Mouse (Mus musculus) hematopoietic stem cell, adult 5-6 weeks (primary cell): ENCODE data around the gene 4632433K11Rik. TPM values are rescaled to one million over a fixed set of nuclear protein-coding genes. Genes with fewer than 3 reads are reported as not detected.
"Not testable (repeated sequence)": the region's sequence is repeated elsewhere in the genome, so short reads cannot be mapped to it uniquely, and the experiment has no call there.

Experiments
- ATAC-seq, 2 experiments: fragments of 125-278 bp in 1 of 2; replicated peaks in 1 of 2; 2 replicates each; pipeline ENCODE4 v1.8.0; 2016 to 2017; ENCODE audit warnings: inconsistent platforms in 2 of 2, mild to moderate bottlenecking in 2 of 2, moderate number of reproducible peaks in 2 of 2, low read depth in 1 of 2, moderate TSS enrichment in 1 of 2; ENCODE audit not compliant: low FRiP score in 2 of 2, poor library complexity in 2 of 2, severe bottlenecking in 2 of 2, insufficient read depth in 1 of 2, low TSS enrichment in 1 of 2
- total RNA-seq: library from RNA; stranded (forward); fragments of 172-1452, 232-1000 nt; gene quantifications from 2 replicates; pipeline ENCODE4 v1.2.3, GENCODE M21; 2017

The 4632433K11Rik gene
- total RNA-seq, 1 experiment from 2014 or later = not detected

DNA sequence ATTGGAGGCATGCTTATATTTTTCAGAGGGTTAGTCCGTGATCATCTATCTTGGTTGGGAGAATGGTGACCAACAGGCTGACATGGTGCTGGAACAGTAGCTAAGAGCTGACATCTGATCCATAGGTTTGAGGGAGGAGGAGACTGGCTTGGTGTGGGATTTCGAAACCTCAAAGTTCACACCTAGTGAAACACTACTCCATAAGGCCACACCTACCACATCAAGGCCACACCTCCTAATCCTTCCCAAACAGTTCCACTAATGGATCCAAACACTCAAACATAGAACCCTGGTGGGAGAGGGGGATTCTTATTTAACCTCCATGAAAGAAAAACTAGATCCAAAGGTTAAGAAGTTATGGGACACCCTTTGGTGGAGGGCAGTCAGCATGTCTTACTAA lies 17.0 kb upstream of the 4632433K11Rik start:
- ATAC-seq = no peak

DNA sequence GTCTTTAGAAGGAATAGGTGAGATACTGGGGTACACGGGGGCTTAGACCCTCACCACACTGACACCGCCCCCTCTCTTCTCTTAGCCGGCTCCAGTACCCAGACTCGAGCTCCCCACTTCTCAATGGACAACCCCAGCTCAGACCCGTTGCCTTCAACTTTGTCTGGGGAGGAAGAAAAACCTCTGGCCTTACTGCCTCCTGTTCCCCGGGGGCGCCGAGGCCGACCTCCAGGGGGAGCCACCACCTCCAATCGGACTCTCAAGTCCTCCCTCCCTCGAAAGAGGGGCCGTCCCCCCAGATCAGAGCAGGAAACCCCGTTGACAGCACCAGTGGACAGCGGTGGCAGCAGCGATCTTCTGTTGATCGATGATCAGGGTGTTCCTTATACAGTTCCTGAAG lies 16.6 kb upstream of the 4632433K11Rik start:
- ATAC-seq = no peak

- ATAC-seq = no peak
Measured at GRCm38 (mm10) chr7:5017931-5018330, 16.0 kb upstream of the 4632433K11Rik start.

GRCm38 (mm10) chr7:5019576-5019975 lies 14.3 kb upstream of the 4632433K11Rik start:
- ATAC-seq = not testable (repeated sequence)

DNA sequence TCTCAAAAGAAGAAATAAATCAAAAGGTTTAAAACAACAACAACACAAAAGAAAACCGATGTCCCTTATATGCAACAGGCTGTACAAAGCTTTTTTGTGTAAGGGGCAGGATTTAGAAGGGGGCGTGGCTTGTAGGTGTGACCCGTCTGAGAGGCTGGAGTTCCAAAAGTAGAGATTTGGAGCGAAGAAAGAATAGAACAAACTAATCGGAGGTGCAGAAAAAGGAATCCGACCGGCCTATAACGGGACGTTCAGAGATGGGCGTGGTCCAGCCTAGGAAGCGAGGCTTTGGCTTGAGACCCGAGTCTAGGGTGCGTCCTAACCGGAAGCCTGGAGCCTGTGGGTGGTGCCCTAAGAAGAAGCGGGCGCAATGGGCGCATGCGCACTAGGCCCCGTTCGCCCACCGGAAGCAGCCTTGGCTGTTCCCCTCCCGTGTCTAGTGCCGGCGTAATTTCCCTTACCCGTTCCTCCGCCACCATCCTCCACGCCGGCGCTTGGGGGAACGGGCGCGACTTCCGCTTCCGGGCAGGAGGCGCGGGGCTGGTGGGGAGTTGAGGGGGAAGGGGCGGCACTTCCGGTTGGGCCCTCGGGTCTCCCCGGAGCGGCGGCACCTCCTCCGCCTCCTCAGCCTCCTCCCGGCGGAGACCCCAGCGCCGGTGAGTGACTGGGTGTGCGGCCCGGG lies 13.8 kb upstream of the 4632433K11Rik start, which contains the start of the genes Zfp865 and Ccdc106:
Gene Zfp865 (plus strand): TSS at position 377 of the 682 bp plus-strand sequence.
Gene Ccdc106 (plus strand): TSS at position 554 of the 682 bp plus-strand sequence.
- peak; percentile 87 to 88 for ATAC-seq

DNA sequence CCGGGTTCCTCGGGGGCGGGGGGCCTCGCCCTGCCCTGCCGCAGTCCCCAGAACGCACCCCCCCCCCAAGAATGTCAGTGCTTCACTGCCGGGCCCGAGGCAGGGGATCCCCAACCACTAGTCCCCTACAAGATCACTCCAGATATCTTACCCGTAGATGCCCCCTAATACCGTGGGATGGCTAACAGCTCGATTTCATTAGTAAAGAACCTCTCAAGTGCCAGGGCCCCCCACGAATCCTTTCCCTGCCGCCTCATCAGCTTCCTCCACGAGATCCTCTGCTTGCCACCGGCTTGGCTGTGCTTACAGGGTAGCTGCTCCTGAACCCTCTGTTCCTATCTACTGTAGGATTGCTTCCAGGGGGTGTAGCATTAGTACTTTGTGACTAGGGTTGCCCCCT lies 13.2 kb upstream of the 4632433K11Rik start:
- ATAC-seq = no peak

DNA sequence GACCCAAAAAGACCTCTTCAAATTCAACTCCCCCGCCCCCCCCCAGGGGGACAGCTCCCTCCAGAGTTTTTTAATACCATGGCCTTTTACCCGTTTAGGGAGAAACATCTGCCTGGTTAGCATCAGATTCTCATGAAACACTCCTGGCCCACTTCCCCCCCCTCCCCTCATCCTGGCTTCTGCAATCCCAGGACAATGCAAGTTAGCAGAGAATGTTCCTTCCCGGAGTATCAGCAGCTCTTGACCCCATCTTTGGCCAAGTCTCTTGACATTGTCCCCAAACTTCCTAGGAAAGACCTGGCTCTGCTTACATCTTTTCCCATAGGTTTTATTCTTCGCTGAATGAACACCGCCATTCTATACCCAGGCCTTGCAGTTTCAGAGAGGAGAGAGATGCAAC lies 12.7 kb upstream of the 4632433K11Rik start:
- no peak for ATAC-seq

- no peak for ATAC-seq
Measured at GRCm38 (mm10) chr7:5029543-5029942, 4.4 kb upstream of the 4632433K11Rik start.

GRCm38 (mm10) chr7:5029946-5030345 lies 4.0 kb upstream of the 4632433K11Rik start:
- no peak for ATAC-seq

GRCm38 (mm10) chr7:5030554-5031275 lies 3.2 kb upstream of the 4632433K11Rik start:
- ATAC-seq = no peak

GRCm38 (mm10) chr7:5031496-5031895 lies 2.4 kb upstream of the 4632433K11Rik start:
- no peak for ATAC-seq

- no peak for ATAC-seq
Measured at GRCm38 (mm10) chr7:5035628-5036027, 1.7 kb downstream of the 4632433K11Rik start.

- ATAC-seq = no peak
Measured at GRCm38 (mm10) chr7:5036136-5036535, 2.2 kb downstream of the 4632433K11Rik start.

DNA sequence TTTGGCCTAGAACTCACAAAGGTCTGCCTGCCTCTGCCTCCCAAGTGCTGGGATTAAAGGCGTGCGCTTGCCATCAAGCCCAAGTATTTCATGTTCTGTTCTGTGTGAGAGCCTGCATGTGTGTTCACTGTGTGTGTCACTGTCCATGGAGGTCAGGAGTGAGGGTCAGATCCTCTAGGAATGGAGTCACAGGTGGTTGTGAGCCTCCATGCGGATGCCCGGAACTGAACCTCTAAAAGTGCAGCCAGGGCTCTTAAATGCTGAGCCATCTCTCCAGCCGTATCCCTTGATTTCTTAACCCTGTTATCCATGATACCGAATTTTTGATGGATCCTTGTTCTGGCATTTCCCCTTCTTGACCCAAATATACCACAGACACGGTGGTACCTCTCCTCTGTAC lies 3.1 kb downstream of the 4632433K11Rik start:
- ATAC-seq = no peak

- ATAC-seq = no peak
Measured at GRCm38 (mm10) chr7:5037467-5037866, 3.5 kb downstream of the 4632433K11Rik start.

DNA sequence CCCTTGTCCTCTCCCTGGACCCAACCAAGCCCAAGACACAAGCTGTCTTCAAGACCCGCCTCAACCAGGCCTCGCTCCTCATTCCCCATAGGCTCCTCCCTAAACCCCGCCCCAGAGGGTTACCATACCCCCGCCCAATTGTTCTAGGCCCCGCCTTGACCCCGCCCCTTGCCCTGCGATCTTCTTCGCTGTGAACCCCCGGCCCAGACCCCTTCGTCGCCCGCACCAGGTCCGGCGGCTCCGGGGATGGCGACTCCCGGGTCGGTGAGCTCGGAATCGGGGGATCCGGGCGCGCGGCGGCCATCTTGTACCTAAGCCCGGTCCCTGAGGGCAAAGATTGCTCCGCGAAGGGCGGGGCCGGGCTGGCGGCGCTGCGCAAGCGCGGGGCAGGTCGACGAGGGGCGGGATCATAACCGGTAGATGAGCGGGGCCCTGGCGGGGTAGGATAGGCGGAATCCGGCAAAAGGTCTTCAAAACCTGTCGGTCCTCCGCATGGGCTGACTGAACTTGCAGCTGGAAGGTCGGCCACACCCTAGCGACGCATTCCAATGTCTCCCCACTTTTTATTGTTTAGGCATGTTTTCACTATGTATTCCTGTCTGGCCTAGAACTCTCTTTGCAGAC lies 4.3 kb downstream of the 4632433K11Rik start, which contains the start of gene Zfp784:
Gene Zfp784 (minus strand): TSS at position 338 of the 624 bp plus-strand sequence.
- ATAC-seq = peak; percentile 91 to 97

GRCm38 (mm10) chr7:5038940-5039339 lies 5.0 kb downstream of the 4632433K11Rik start:
- ATAC-seq = no peak

DNA sequence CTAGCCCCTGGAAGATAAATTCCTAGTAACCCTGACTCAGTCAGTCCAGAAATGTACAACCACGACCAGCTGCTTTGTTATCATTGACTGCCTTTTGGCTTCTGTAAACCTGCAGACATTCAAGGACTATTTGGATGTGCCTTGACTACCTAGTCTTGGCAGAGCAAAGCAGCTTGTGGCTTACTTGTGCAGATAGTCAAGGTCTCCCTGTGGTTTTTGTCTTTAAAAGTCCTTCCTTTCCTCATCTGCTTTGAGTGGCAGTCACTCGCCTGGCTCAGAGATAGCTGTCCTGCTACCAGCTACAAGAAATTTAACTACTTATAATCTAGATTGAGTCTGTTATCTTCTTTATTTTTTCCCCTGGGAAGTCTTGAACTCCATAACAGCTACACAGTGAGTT lies 11.1 kb downstream of the 4632433K11Rik start:
- no peak for ATAC-seq
